33 mouse cellular contexts compared by ENCODE assay signal in genomic region chr13:53052188-53052587, GRCm38 (mm10).
"Had no signal": no experiment of that assay in that cellular context is flagged by ENCODE, and none has a peak within 500 bp of the region (broad histone marks: within the 10 kb centered on the region; RNA-seq: fewer than 3 reads in every experiment).

No protein-coding gene starts in this region.

- H3K4me1 ChIP-seq: heart, embryonic 10.5 days; heart, embryonic 12.5 days; heart, embryonic 13.5 days; heart, embryonic 15.5 days; hindbrain, embryonic 10.5 days; hindbrain, embryonic 12.5 days; hindbrain, embryonic 13.5 days; hindbrain, embryonic 15.5 days; intestine, embryonic 15.5 days had no signal

- H3K4me2 ChIP-seq: heart, embryonic 11.5 days; heart, embryonic 12.5 days; heart, embryonic 13.5 days; heart, embryonic 15.5 days; hindbrain, embryonic 12.5 days; hindbrain, embryonic 13.5 days; hindbrain, embryonic 14.5 days; hindbrain, embryonic 15.5 days; intestine, embryonic 15.5 days; kidney, embryonic 15.5 days had no signal

- DNase-seq: heart, postnatal 10 days; heart, postnatal 14 days; heart, postnatal 36 days; heart, postnatal 4 days; kidney, adult 18-20 months; kidney, adult 8-10 months; kidney, adult 9 months; kidney, postnatal 10 days; kidney, postnatal 14 days; kidney, postnatal 25 days; kidney, postnatal 36 days; kidney, postnatal 4 days; layer of hippocampus, adult 9-11 months; layer of hippocampus, postnatal 36 days had no signal

- H3K4me3 ChIP-seq: heart, embryonic 10.5 days; heart, embryonic 12.5 days; heart, embryonic 13.5 days; heart, embryonic 15.5 days; hindbrain, embryonic 10.5 days; hindbrain, embryonic 12.5 days; hindbrain, embryonic 13.5 days; hindbrain, embryonic 15.5 days; intestine, embryonic 15.5 days; kidney, embryonic 15.5 days had no signal

- H3K9me3 ChIP-seq: heart, embryonic 10.5 days; heart, embryonic 12.5 days; heart, embryonic 13.5 days; heart, embryonic 15.5 days; hindbrain, embryonic 10.5 days; hindbrain, embryonic 12.5 days; hindbrain, embryonic 13.5 days; hindbrain, embryonic 15.5 days; intestine, embryonic 15.5 days; kidney, embryonic 15.5 days had no signal

- ATAC-seq: hindbrain, embryonic 16.5 days; hindbrain, postnatal 0 days; inflammation-experienced regulatory T-cells, adult 6 months; intestine, embryonic 15.5 days; intestine, embryonic 16.5 days; intestine, postnatal 0 days had no signal

- H3K27ac ChIP-seq: heart, embryonic 10.5 days; heart, embryonic 13.5 days; heart, embryonic 15.5 days; hindbrain, embryonic 10.5 days; hindbrain, embryonic 12.5 days; hindbrain, embryonic 13.5 days; hindbrain, embryonic 14.5 days; hindbrain, embryonic 15.5 days; hindbrain, postnatal 0 days; intestine, embryonic 15.5 days; kidney, embryonic 15.5 days; kidney, postnatal 0 days; layer of hippocampus, adult 2 months had no signal

- H3K27me3 ChIP-seq: heart, embryonic 12.5 days; heart, embryonic 13.5 days; heart, embryonic 15.5 days; hindbrain, embryonic 12.5 days; hindbrain, embryonic 13.5 days; hindbrain, embryonic 15.5 days; intestine, embryonic 15.5 days; kidney, embryonic 15.5 days had no signal

- H3K9ac ChIP-seq: heart, embryonic 12.5 days; heart, embryonic 13.5 days; heart, embryonic 15.5 days; hindbrain, embryonic 12.5 days; hindbrain, embryonic 13.5 days; hindbrain, embryonic 14.5 days; hindbrain, embryonic 15.5 days; intestine, embryonic 15.5 days; kidney, embryonic 15.5 days had no signal

- H3K36me3 ChIP-seq: heart, embryonic 10.5 days; heart, embryonic 12.5 days; heart, embryonic 13.5 days; heart, embryonic 15.5 days; hindbrain, embryonic 10.5 days; hindbrain, embryonic 12.5 days; hindbrain, embryonic 13.5 days; hindbrain, embryonic 15.5 days; intestine, embryonic 15.5 days; kidney, embryonic 15.5 days had no signal
